Mouse (Mus musculus) ES-Bruce4 (cell line): ENCODE results near the gene Gm12569.

Experiments
- CTCF ChIP-seq: IDR thresholded peaks from one replicate; pipeline ENCODE4 v1.8.1; 2011; ENCODE audit warnings: low read depth, low read length
- POLR2A ChIP-seq: IDR thresholded peaks from one replicate; pipeline ENCODE4 v1.8.1; 2011; ENCODE audit warnings: low read length; ENCODE audit not compliant: insufficient read depth

DNA sequence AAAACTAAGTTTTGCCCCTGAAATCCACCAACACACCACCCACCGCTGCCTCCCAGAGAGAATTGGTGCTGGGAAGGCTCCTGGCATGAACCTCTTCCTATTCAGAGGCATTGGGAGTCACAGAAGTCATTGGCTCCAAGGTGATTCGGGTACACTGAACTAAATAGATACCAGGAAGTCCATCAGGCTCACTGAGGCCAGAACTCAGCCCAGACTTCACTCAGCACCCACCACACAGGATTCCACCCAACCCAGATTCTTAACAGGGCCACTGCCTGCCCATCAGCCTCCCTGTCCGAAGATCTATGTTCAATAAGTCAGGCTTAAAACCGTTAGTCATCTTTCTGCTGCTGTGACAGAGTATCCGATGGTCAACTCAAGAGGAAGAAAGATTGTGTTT is 8.8 kb upstream of the Gm12569 start:
- TF ChIP-seq POLR2A, result no peak
- no peak for TF ChIP-seq CTCF
